Mouse (Mus musculus): ENCODE results near the gene Kcnq1. TPM values are rescaled to one million over a fixed set of nuclear protein-coding genes. Genes with fewer than 3 reads are reported as not detected.

The Kcnq1 gene
- total RNA-seq, 1 experiment = 0.22 TPM

DNA sequence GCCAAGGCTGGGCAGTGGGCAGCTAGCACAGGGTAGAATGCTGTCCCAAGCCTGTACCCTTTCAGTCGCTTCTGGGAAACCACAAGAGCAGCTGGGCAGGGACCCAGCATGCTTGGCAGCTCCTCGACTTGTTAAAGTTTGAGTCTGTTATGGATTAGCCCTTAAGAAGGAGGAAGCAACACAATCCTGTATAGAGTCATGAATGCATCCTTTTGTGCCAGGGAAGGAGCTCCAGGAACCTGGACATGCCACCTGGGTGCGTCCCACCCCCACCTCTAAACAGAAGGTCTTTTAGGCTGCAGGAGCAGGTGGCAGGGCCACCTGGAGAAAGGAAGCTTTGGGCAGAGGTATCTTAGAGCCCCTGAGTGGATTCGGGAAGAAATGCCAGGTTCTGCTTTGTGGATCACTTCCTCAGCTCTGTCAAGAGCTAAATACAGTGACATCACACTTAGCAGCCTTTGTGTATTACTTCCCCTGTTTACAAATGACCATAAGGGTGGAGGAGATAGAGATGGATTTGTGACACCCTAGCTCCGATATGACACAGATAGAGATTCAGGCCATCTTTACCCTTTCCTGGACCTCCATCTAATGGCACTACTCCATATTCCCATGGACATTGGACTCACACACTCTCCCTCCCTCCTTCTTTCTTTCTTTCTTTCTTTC, 46.8 kb upstream of the Kcnq1 start:
- H3K4me1 ChIP-seq (ENCODE audit: control insufficient read depth in 2 of 2, insufficient read depth in 2 of 2, low read length in 2 of 2, poor library complexity in 1 of 2) = peaks cover 8 to 32% of the 10 kb centered on the region in 2 experiments; a peak in 3 of 4 replicates
- DNase-seq (ENCODE audit: low read depth, low spot score) = no peak
- peaks cover 63% of the 10 kb centered on the region for H3K36me3 ChIP-seq (ENCODE audit: control insufficient read depth, insufficient read depth, low read length, poor library complexity, severe bottlenecking)
- TF ChIP-seq HCFC1 (IDR thresholded peaks at IDR 0.05; ENCODE audit: borderline replicate concordance, insufficient read depth, low read length) (no peak), ZNF384 (IDR thresholded peaks at IDR 0.05; ENCODE audit: low read depth, low read length) (no peak), CHD2 (IDR thresholded peaks at IDR 0.05; ENCODE audit: low read depth, low read length) (no peak), ZC3H11A (IDR thresholded peaks at IDR 0.05; ENCODE audit: borderline replicate concordance, low read depth, low read length) (no peak), MAFK (IDR thresholded peaks at IDR 0.05; ENCODE audit: insufficient read depth, low read depth, low read length) (no peak)
- no peaks in the 10 kb centered on the region for H3K9me3 ChIP-seq (ENCODE audit: control insufficient read depth, insufficient read depth, low read depth, low read length)
- in situ Hi-C loops (cut with MboI; ENCODE audit: low sequenced_read_pairs in 2 of 2, unreplicated experiment in 2 of 2) = no loop called here
- no peak overlapping the region for H3K27ac ChIP-seq (ENCODE audit: insufficient read depth, low read depth, low read length, poor library complexity, severe bottlenecking)
- no peak overlapping the region for H3K4me3 ChIP-seq (ENCODE audit: insufficient read depth in 1 of 2, low read depth in 1 of 2, low read length in 2 of 2, poor library complexity in 1 of 2, severe bottlenecking in 1 of 2)
- H3K9ac ChIP-seq (ENCODE audit: insufficient read depth, low read depth, low read length, poor library complexity, severe bottlenecking) = no peak overlapping the region

DNA sequence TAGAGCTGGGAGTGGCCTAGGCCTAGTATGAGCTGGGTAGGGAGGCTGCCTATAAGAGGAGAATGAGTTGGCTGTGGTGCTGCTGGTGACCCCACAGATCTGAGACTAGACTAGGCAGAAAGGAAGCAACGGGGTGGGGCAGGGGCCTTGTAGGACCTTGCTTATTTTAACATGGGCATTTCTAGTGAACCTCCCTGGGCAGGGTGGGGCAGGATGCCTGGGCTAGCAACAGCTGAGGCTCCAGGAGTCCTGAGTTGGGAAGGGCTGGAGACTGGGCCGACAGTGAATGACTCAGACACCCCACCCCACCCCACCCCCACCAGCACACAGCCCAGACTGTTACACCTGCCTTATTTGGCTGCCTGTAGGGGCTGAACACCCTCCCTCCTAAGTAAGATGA, 43.5 kb upstream of the Kcnq1 start:
- H3K27ac ChIP-seq (ENCODE audit: insufficient read depth, low read depth, low read length, poor library complexity, severe bottlenecking) = 0 out of 2 replicates have a peak overlapping the region, but pooled peaks have one; percentile 17
- no peaks in the 10 kb centered on the region for H3K9me3 ChIP-seq (ENCODE audit: control insufficient read depth, insufficient read depth, low read depth, low read length)
- TF ChIP-seq CHD2 (IDR thresholded peaks at IDR 0.05; ENCODE audit: low read depth, low read length) (no peak), MAFK (IDR thresholded peaks at IDR 0.05; ENCODE audit: insufficient read depth, low read depth, low read length) (no peak), ZNF384 (IDR thresholded peaks at IDR 0.05; ENCODE audit: low read depth, low read length) (no peak), ZC3H11A (IDR thresholded peaks at IDR 0.05; ENCODE audit: borderline replicate concordance, low read depth, low read length) (no peak), HCFC1 (IDR thresholded peaks at IDR 0.05; ENCODE audit: borderline replicate concordance, insufficient read depth, low read length) (no peak)
- no peak overlapping the region for H3K4me3 ChIP-seq (ENCODE audit: insufficient read depth in 1 of 2, low read depth in 1 of 2, low read length in 2 of 2, poor library complexity in 1 of 2, severe bottlenecking in 1 of 2)
- in situ Hi-C loops (cut with MboI; ENCODE audit: low sequenced_read_pairs in 2 of 2, unreplicated experiment in 2 of 2) = no loop called here
- peaks cover 6 to 18% of the 10 kb centered on the region in 2 experiments; a peak in 3 of 4 replicates for H3K4me1 ChIP-seq (ENCODE audit: control insufficient read depth in 2 of 2, insufficient read depth in 2 of 2, low read length in 2 of 2, poor library complexity in 1 of 2)
- H3K9ac ChIP-seq (ENCODE audit: insufficient read depth, low read depth, low read length, poor library complexity, severe bottlenecking) = no peak overlapping the region; the same call in 1 of the 2 replicates
- peaks cover 72% of the 10 kb centered on the region for H3K36me3 ChIP-seq (ENCODE audit: control insufficient read depth, insufficient read depth, low read length, poor library complexity, severe bottlenecking)
- DNase-seq (ENCODE audit: low read depth, low spot score) = no peak

DNA sequence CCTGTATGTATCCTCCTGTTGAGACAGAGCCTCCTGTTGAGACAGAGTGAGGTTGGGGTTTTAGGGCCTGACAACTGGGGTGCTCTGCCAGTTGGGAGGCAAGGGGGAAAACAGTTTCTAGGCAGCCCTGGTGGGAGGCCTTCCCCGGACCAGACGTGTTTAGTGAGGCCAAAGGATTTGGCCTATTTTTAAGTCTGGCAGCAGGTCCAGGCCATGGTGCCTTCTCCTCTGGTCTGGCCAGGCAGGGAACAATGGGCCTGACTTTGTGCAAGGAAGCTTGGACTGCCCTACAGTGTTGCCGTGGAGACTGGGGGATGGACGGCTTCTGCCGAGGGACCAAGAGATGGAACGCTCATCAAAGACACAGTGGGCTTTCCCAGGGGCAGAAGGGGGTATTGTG, 41.9 kb upstream of the Kcnq1 start:
- Histone ChIP-seq H3K4me1 (ENCODE audit: control insufficient read depth in 2 of 2, insufficient read depth in 2 of 2, low read length in 2 of 2, poor library complexity in 1 of 2) (peaks cover 6 to 22% of the 10 kb centered on the region in 2 experiments; a peak in 3 of 4 replicates), H3K27ac (ENCODE audit: insufficient read depth, low read depth, low read length, poor library complexity, severe bottlenecking) (no peak overlapping the region), H3K9ac (ENCODE audit: insufficient read depth, low read depth, low read length, poor library complexity, severe bottlenecking) (no peak overlapping the region), H3K4me3 (ENCODE audit: insufficient read depth in 1 of 2, low read depth in 1 of 2, low read length in 2 of 2, poor library complexity in 1 of 2, severe bottlenecking in 1 of 2) (no peak overlapping the region), H3K36me3 (ENCODE audit: control insufficient read depth, insufficient read depth, low read length, poor library complexity, severe bottlenecking) (peaks cover 67% of the 10 kb centered on the region), H3K9me3 (ENCODE audit: control insufficient read depth, insufficient read depth, low read depth, low read length) (no peaks in the 10 kb centered on the region)
- no peak for DNase-seq (ENCODE audit: low read depth, low spot score)
- TF ChIP-seq ZNF384 (IDR thresholded peaks at IDR 0.05; ENCODE audit: low read depth, low read length) (no peak), HCFC1 (IDR thresholded peaks at IDR 0.05; ENCODE audit: borderline replicate concordance, insufficient read depth, low read length) (no peak), CHD2 (IDR thresholded peaks at IDR 0.05; ENCODE audit: low read depth, low read length) (no peak), ZC3H11A (IDR thresholded peaks at IDR 0.05; ENCODE audit: borderline replicate concordance, low read depth, low read length) (no peak)
- in situ Hi-C loops (cut with MboI; ENCODE audit: low sequenced_read_pairs in 2 of 2, unreplicated experiment in 2 of 2) = no loop called here

DNA sequence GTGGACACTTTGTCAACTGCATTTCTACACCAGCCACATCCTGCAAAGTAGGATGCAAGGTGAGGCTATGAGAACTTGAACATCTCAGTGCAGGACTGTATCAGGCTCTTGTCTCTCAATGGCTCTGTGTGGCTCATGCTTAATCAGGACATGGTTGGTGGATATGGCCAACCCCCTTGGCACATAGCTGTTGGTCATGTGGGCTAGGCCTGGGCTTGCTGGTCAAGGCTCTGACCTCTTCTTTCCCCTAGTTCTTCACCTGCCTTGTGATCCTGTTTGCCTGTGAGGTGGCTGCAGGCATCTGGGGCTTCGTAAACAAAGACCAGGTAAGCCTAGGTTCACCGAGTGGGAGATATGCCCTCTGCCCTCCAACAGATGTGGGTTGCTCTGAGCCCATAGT, 40.5 kb upstream of the Kcnq1 start:
- H3K36me3 ChIP-seq (ENCODE audit: control insufficient read depth, insufficient read depth, low read length, poor library complexity, severe bottlenecking) = peaks cover 69% of the 10 kb centered on the region

More for the DNA sequence above, 40.5 kb upstream of the Kcnq1 start:
- no peak overlapping the region for H3K9ac ChIP-seq (ENCODE audit: insufficient read depth, low read depth, low read length, poor library complexity, severe bottlenecking)
- no peak for DNase-seq (ENCODE audit: low read depth, low spot score)
- no peaks in the 10 kb centered on the region for H3K9me3 ChIP-seq (ENCODE audit: control insufficient read depth, insufficient read depth, low read depth, low read length)
- TF ChIP-seq CHD2 (IDR thresholded peaks at IDR 0.05; ENCODE audit: low read depth, low read length) (no peak), HCFC1 (IDR thresholded peaks at IDR 0.05; ENCODE audit: borderline replicate concordance, insufficient read depth, low read length) (no peak), ZC3H11A (IDR thresholded peaks at IDR 0.05; ENCODE audit: borderline replicate concordance, low read depth, low read length) (no peak), MAFK (IDR thresholded peaks at IDR 0.05; ENCODE audit: insufficient read depth, low read depth, low read length) (no peak), ZNF384 (IDR thresholded peaks at IDR 0.05; ENCODE audit: low read depth, low read length) (no peak)
- no peak overlapping the region for H3K27ac ChIP-seq (ENCODE audit: insufficient read depth, low read depth, low read length, poor library complexity, severe bottlenecking)
- H3K4me3 ChIP-seq (ENCODE audit: insufficient read depth in 1 of 2, low read depth in 1 of 2, low read length in 2 of 2, poor library complexity in 1 of 2, severe bottlenecking in 1 of 2) = no peak overlapping the region
- in situ Hi-C loops (cut with MboI; ENCODE audit: low sequenced_read_pairs in 2 of 2, unreplicated experiment in 2 of 2) = no loop called here
- peaks cover 6 to 31% of the 10 kb centered on the region in 2 experiments; a peak in 3 of 4 replicates for H3K4me1 ChIP-seq (ENCODE audit: control insufficient read depth in 2 of 2, insufficient read depth in 2 of 2, low read length in 2 of 2, poor library complexity in 1 of 2)

Measured in ES-E14 (cell line).